Mouse (Mus musculus): ENCODE results near the gene Plekhg4. TPM values are rescaled to one million over a fixed set of nuclear protein-coding genes. Genes with fewer than 3 reads are reported as not detected.

Plekhg4 gene
- polyA plus RNA-seq, 1 experiment from 2014 or later, result not detected

DNA sequence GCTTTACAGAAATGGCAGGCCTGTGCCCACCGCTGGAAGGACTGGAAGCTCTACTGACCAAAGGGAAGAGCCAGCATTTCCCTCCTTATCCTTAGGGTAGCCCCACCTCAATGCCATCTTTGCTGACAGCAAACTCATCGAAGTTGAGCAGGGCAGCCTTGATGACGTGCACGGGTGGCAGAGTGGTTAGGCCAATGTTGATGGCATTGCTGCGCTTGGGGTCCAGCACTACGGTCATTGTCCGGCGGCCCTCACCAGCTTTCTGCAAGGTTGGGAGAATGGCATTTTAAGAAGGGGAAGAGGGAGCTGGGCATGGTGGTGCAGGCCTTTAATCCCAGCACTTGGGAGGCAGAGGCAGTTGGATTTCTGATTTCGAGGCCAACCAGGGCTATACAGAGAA lies 41.1 kb upstream of the Plekhg4 start:
- Histone ChIP-seq H3K9ac (replicated peaks) (no peak overlapping the region), H3K4me1 (ENCODE audit: insufficient read depth) (peaks cover 6% of the 10 kb centered on the region), H3K9me3 (ENCODE audit: low read length) (no peaks in the 10 kb centered on the region), H3K4me3 (ENCODE audit: low read depth, low read length) (no peak overlapping the region), H3K36me3 (replicated peaks; ENCODE audit: insufficient read depth, low read length) (peaks cover 48% of the 10 kb centered on the region), H3K4me2 (ENCODE audit: low read depth, low read length) (no peak overlapping the region), H3K27me3 (ENCODE audit: insufficient read depth, low read length) (no peaks in the 10 kb centered on the region), H3K27ac (ENCODE audit: low read depth) (no peak overlapping the region)
- no peak for DNase-seq
- TF ChIP-seq EP300 (IDR thresholded peaks at IDR 0.05; ENCODE audit: low read depth), result no peak
- TF ChIP-seq CTCF (IDR thresholded peaks at IDR 0.05; ENCODE audit: low read depth), result no peak
- 95% methylated on average over 9 of the region's 9 CpGs for WGBS (ENCODE audit: insufficient replicate concordance)
- no peak for ATAC-seq

DNA sequence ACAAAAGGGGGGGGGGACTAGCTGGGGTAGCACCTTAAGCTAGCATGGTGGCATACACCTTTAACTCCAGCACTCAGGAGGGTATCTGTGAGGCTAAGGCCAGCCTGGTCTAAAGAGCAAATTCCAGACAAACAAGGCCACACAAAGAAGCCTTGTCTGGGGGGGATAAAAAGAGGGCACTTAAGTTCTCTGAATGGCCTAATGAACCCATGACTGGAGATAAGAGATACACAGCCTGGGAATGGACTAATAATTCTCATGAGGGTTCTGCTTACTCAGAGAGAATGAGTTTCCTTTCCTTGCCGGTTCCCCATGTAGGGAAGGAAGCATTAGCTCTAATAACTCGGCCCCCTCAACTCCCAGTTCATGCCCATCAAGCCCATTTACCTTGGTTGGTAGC lies 40.6 kb upstream of the Plekhg4 start:
- Histone ChIP-seq H3K36me3 (replicated peaks; ENCODE audit: insufficient read depth, low read length) (peaks cover 48% of the 10 kb centered on the region), H3K4me1 (ENCODE audit: insufficient read depth) (peaks cover under 1% of the 10 kb centered on the region), H3K9ac (replicated peaks) (no peak overlapping the region), H3K27ac (ENCODE audit: low read depth) (no peak overlapping the region), H3K4me2 (ENCODE audit: low read depth, low read length) (no peak overlapping the region), H3K9me3 (ENCODE audit: low read length) (no peaks in the 10 kb centered on the region), H3K4me3 (ENCODE audit: low read depth, low read length) (no peak overlapping the region), H3K27me3 (ENCODE audit: insufficient read depth, low read length) (no peaks in the 10 kb centered on the region)
- WGBS (ENCODE audit: insufficient replicate concordance), result 63% methylated on average over 2 of the region's 2 CpGs
- TF ChIP-seq EP300 (IDR thresholded peaks at IDR 0.05; ENCODE audit: low read depth), result no peak
- TF ChIP-seq CTCF (IDR thresholded peaks at IDR 0.05; ENCODE audit: low read depth), result no peak
- ATAC-seq, result no peak
- no peak for DNase-seq

DNA sequence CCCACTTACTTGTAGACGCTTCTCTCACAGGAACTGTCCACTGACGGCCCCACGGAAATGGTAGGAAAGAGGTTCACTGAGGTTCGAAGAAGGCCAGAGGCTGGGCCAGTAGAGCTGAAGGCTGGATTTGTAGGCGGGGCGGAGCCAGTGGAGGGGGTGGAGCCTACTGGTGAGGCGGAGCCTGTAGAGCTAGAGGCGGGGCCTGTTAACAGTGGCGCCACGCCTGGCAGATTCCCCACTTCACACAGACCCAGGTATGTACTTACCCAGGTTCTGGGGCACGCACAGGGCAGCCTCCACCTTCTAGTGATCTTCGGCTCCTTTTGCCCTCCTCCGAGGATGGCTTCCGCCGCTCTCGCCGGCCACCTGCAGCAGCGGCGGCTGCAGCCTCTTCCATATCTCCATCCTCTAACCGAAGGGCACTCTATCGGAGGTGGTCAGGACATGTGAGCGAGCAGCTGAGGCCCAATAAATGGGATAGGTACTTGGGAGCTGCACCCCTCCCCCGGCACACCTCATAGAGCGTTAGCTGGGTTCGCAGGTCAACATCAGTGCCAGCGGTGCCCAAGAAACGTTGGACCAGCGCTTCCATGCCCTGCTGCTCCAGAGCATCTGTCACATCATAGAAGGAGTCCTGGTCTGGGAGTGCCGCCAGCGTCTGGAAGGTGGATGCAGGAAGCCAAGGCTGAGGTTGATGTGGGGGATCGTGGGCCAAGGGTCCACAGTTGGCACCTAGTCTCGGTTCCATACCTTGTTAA lies 36.5 kb upstream of the Plekhg4 start:
- no peak overlapping the region for H3K9ac ChIP-seq (replicated peaks)
- DNase-seq, result no peak
- H3K4me3 ChIP-seq (ENCODE audit: low read depth, low read length), result no peak overlapping the region
- no peaks in the 10 kb centered on the region for H3K9me3 ChIP-seq (ENCODE audit: low read length)
- ATAC-seq, result no peak; the same call in 1 of the 2 replicates
- no peak overlapping the region for H3K4me2 ChIP-seq (ENCODE audit: low read depth, low read length)
- WGBS (ENCODE audit: insufficient replicate concordance), result 86% methylated on average over 31 of the region's 32 CpGs
- peaks cover 13% of the 10 kb centered on the region for H3K4me1 ChIP-seq (ENCODE audit: insufficient read depth)
- TF ChIP-seq CTCF (IDR thresholded peaks at IDR 0.05; ENCODE audit: low read depth) (no peak), EP300 (IDR thresholded peaks at IDR 0.05; ENCODE audit: low read depth) (no peak)
- no peak overlapping the region for H3K27ac ChIP-seq (ENCODE audit: low read depth)
- H3K27me3 ChIP-seq (ENCODE audit: insufficient read depth, low read length), result no peaks in the 10 kb centered on the region
- H3K36me3 ChIP-seq (replicated peaks; ENCODE audit: insufficient read depth, low read length), result peaks cover 11% of the 10 kb centered on the region

- TF ChIP-seq CTCF (IDR thresholded peaks at IDR 0.05; ENCODE audit: low read depth) (no peak), EP300 (IDR thresholded peaks at IDR 0.05; ENCODE audit: low read depth) (no peak)
- no peaks in the 10 kb centered on the region for H3K27me3 ChIP-seq (ENCODE audit: insufficient read depth, low read length)
- ATAC-seq (0 out of 2 replicates have a peak, but pooled peaks have one; percentile 16), DNase-seq (no peak)
- H3K4me2 ChIP-seq (ENCODE audit: low read depth, low read length), result peak overlapping the region; percentile 40; the same call in 1 of the 2 replicates
- no peaks in the 10 kb centered on the region for H3K9me3 ChIP-seq (ENCODE audit: low read length)
- 0 out of 2 replicates have a peak overlapping the region, but pooled peaks have one; percentile 16 for H3K27ac ChIP-seq (ENCODE audit: low read depth)
- peaks cover 13% of the 10 kb centered on the region for H3K4me1 ChIP-seq (ENCODE audit: insufficient read depth)
- H3K36me3 ChIP-seq (replicated peaks; ENCODE audit: insufficient read depth, low read length), result peaks cover 9% of the 10 kb centered on the region
- WGBS (ENCODE audit: insufficient replicate concordance), result 12% methylated on average over 4 of the region's 4 CpGs
- no peak overlapping the region for H3K4me3 ChIP-seq (ENCODE audit: low read depth, low read length)
- no peak overlapping the region for H3K9ac ChIP-seq (replicated peaks)
Observed at GRCm38 (mm10) chr8:105338992-105339391, 34.1 kb upstream of the Plekhg4 start.

- H3K27ac ChIP-seq (ENCODE audit: low read depth), result peak overlapping the region; percentile 44; the same call in 1 of the 2 replicates
- peaks cover 4% of the 10 kb centered on the region for H3K36me3 ChIP-seq (replicated peaks; ENCODE audit: insufficient read depth, low read length)
- DNase-seq, result no peak
- no peak overlapping the region for H3K4me3 ChIP-seq (ENCODE audit: low read depth, low read length)
- peak; percentile 50 for ATAC-seq
- 42% methylated on average over 6 of the region's 6 CpGs for WGBS (ENCODE audit: insufficient replicate concordance)
- no peak for TF ChIP-seq CTCF (IDR thresholded peaks at IDR 0.05; ENCODE audit: low read depth)
- H3K9me3 ChIP-seq (ENCODE audit: low read length), result no peaks in the 10 kb centered on the region
- H3K4me2 ChIP-seq (ENCODE audit: low read depth, low read length), result no peak overlapping the region
- H3K4me1 ChIP-seq (ENCODE audit: insufficient read depth), result peaks cover 18% of the 10 kb centered on the region
- no peak overlapping the region for H3K9ac ChIP-seq (replicated peaks)
- H3K27me3 ChIP-seq (ENCODE audit: insufficient read depth, low read length), result no peaks in the 10 kb centered on the region
Observed at GRCm38 (mm10) chr8:105339886-105340635, 33.0 kb upstream of the Plekhg4 start.

- Histone ChIP-seq H3K4me2 (ENCODE audit: low read depth, low read length) (no peak overlapping the region), H3K27ac (ENCODE audit: low read depth) (no peak overlapping the region), H3K4me3 (ENCODE audit: low read depth, low read length) (no peak overlapping the region), H3K27me3 (ENCODE audit: insufficient read depth, low read length) (no peaks in the 10 kb centered on the region), H3K4me1 (ENCODE audit: insufficient read depth) (peaks cover 26% of the 10 kb centered on the region), H3K36me3 (replicated peaks; ENCODE audit: insufficient read depth, low read length) (no peaks in the 10 kb centered on the region; the same call in none of the 2 replicates), H3K9ac (replicated peaks) (no peak overlapping the region), H3K9me3 (ENCODE audit: low read length) (no peaks in the 10 kb centered on the region)
- WGBS (ENCODE audit: insufficient replicate concordance), result 57% methylated on average over 8 of the region's 8 CpGs
- peak; percentile 14 for DNase-seq
- ATAC-seq, result no peak
- TF ChIP-seq CTCF (IDR thresholded peaks at IDR 0.05; ENCODE audit: low read depth) (no peak), EP300 (IDR thresholded peaks at IDR 0.05; ENCODE audit: low read depth) (no peak)
Observed at GRCm38 (mm10) chr8:105341399-105341798, 31.7 kb upstream of the Plekhg4 start.

All from liver, postnatal 0 days (tissue).